Mouse (Mus musculus) hindbrain, embryonic 10.5 days (tissue): Measurements from ENCODE around the gene Olfr592. TPM values are rescaled to one million over a fixed set of nuclear protein-coding genes. Genes with fewer than 3 reads are reported as not detected.
"Not testable (repeated sequence)": the region's sequence is repeated elsewhere in the genome, so short reads cannot be mapped to it uniquely, and the experiment has no call there.

Experiments
- DNase-seq: peaks from one replicate; pipeline ENCODE4 v3.0.0-alpha.2; 2017; ENCODE audit warnings: low spot score
- H3K27ac ChIP-seq: fragments of 300-500 bp; sonication (generic); 2 replicates; pipeline ENCODE4 v1.5.1; 2016; ENCODE audit warnings: mild to moderate bottlenecking, moderate library complexity
- H3K27me3 ChIP-seq: fragments of 300-500 bp; sonication (generic); 2 replicates; pipeline ENCODE4 v1.6.1; 2016; ENCODE audit warnings: mild to moderate bottlenecking; ENCODE audit not compliant: poor library complexity, insufficient read depth, severe bottlenecking
- H3K36me3 ChIP-seq: fragments of 300-500 bp; sonication (generic); 2 replicates; pipeline ENCODE4 v1.6.1; 2016; ENCODE audit warnings: mild to moderate bottlenecking, moderate library complexity
- H3K4me1 ChIP-seq: fragments of 300-500 bp; sonication (generic); replicated peaks from 2 replicates; pipeline ENCODE4 v1.6.1; 2016; ENCODE audit warnings: mild to moderate bottlenecking
- H3K4me3 ChIP-seq: fragments of 300-500 bp; sonication (generic); 2 replicates; pipeline ENCODE4 v1.5.1; 2016; ENCODE audit warnings: mild to moderate bottlenecking, moderate library complexity
- H3K9me3 ChIP-seq: fragments of 300-500 bp; sonication (generic); 2 replicates; pipeline ENCODE4 v1.6.1; 2016; ENCODE audit warnings: mild to moderate bottlenecking, moderate library complexity
- WGBS: fragments of 180-500 bp; shearing (Covaris S2); methylation state at CpG from one replicate; pipeline ENCODE4 v1.1.7; 2016; 5-methylcytosine and 5-hydroxymethylcytosine counted together
- polyA plus RNA-seq: library from polyadenylated mRNA; unstranded; fragments of >200 nt; fragmentation: Nextera tagmentation; extraction: Ambion mirVana; gene quantifications from 2 replicates; pipeline ENCODE4 v1.2.1, GENCODE M21; 2016

Olfr592 gene
- polyA plus RNA-seq: not detected in 2 replicates

DNA sequence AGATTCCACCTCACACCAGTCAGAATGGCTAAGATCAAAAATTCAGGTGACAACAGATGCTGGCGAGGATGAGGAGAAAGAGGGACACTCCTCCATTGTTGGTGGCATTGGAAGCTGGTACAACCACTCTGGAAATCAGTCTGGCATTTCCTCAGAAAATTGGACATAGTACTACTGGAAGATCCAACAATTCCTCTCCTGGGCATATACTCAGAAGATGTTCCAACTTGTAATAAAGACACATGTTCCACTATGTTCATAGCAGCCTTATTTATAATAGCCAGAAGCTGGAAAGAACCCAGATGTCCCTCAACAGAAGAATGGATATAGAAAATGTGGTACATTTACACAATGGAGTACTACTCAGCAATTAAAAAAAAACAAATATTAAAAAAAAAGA lies at the start of gene Olfr592:
Olfr592 (plus strand) TSS at position 301 of the 400 bp plus-strand sequence.
- not testable (repeated sequence) for DNase-seq, H3K36me3 ChIP-seq, H3K4me1 ChIP-seq, H3K4me3 ChIP-seq, H3K27ac ChIP-seq, H3K27me3 ChIP-seq
- WGBS: 90% methylated on average over 1 of the region's 1 CpGs
- H3K9me3 ChIP-seq: peaks cover 15% of the 10 kb centered on the region; the same call in 1 of the 2 replicates

- WGBS: 87% methylated on average over 1 of the region's 1 CpGs
- Histone ChIP-seq H3K36me3 (no peaks in the 10 kb centered on the region), H3K4me1 (no peaks in the 10 kb centered on the region), H3K27ac (no peak within 1 kb of the TSS), H3K9me3 (no peaks in the 10 kb centered on the region), H3K4me3 (no peak within 1 kb of the TSS), H3K27me3 (no peaks in the 10 kb centered on the region)
- DNase-seq: no peak
These were observed 44.0 kb upstream of the Olfr592 start, which contains the start of gene Olfr588-ps1 for GRCm38 (mm10) chr7:103140579-103140978. Gene Olfr588-ps1 (plus strand): TSS chr7:103140879.

DNA sequence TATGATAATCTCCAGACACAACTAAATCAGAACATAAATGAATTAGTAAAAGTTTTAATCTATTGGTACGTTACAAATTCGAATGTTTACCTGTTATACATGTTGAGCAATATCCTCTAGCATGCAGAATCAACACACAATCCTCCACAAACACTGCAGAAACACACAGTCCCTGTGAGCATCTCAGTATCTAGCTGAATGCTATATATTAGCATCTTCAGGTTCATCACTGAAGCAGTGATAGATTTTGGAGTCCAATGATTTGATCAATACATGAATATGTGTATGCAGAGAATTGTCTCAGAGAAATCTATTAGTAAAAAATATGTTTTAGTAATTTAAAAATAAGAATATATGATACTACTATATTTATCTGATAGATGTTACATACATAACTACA lies 28.3 kb upstream of the Olfr592 start, which contains the start of gene Olfr589:
Olfr589 (minus strand) TSS at position 101 of the 400 bp plus-strand sequence.
- 72% methylated on average over 2 of the region's 2 CpGs for WGBS
- no peak for DNase-seq
- no peaks in the 10 kb centered on the region for H3K9me3 ChIP-seq
- no peak within 1 kb of the TSS for H3K27ac ChIP-seq
- H3K4me3 ChIP-seq: no peak within 1 kb of the TSS
- no peaks in the 10 kb centered on the region for H3K4me1 ChIP-seq
- H3K27me3 ChIP-seq: no peaks in the 10 kb centered on the region
- H3K36me3 ChIP-seq: no peaks in the 10 kb centered on the region

DNA sequence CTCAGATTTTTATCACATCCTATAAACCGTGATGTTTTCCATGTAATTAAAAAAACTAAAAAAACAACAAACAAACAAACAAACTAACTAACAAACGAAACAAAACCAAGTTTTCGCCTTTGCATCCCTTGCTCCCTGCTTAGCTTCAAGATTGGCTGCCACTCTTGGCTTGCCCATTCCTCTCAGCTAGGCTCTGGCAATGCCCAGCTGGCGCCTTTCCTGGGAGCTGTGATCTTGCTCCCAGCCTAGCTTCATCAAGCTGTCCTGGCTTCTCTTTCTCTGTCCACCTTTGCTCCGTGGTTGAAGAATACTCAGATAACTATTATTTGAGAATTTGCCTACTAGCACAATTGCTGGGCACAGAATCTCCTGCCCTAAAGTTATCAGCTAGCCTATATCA lies 14.9 kb upstream of the Olfr592 start:
- 80% methylated on average over 5 of the region's 5 CpGs for WGBS
- no peaks in the 10 kb centered on the region for H3K4me1 ChIP-seq
- no peak overlapping the region for H3K4me3 ChIP-seq
- no peaks in the 10 kb centered on the region for H3K36me3 ChIP-seq
- H3K27ac ChIP-seq: no peak overlapping the region
- H3K9me3 ChIP-seq: no peaks in the 10 kb centered on the region
- no peaks in the 10 kb centered on the region for H3K27me3 ChIP-seq
- no peak for DNase-seq

- no peak within 1 kb of the TSS for H3K27ac ChIP-seq
- 81% methylated on average over 1 of the region's 1 CpGs for WGBS
These were observed 6.4 kb upstream of the Olfr592 start, which contains the start of gene Olfr591 for GRCm38 (mm10) chr7:103178240-103178639. Gene Olfr591 (minus strand): TSS chr7:103178340.

DNA sequence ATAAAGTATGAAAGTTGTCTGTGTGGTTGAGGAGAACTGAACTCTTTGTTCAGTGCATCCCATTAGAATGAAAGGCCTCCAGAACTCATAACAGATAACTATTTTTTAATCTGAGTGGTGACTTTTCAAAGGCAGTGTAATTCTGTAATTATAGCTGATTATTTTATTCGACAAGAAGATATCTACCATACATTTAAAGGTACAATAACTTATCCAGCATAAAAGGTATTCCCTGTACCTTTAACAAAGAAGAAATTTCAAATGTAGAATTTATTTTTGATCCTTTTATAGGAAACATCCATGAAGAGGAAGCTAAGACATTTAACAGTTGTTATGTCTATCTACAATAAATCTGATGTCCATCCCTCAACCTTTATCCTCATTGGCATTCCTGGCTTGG lies 27.0 kb downstream of the Olfr592 start, which contains the start of gene Olfr593:
Olfr593 (plus strand) TSS at position 301 of the 400 bp plus-strand sequence.
- H3K27ac ChIP-seq: no peak within 1 kb of the TSS
- H3K4me1 ChIP-seq: no peaks in the 10 kb centered on the region
- no peak for DNase-seq
- no peaks in the 10 kb centered on the region for H3K9me3 ChIP-seq
- H3K36me3 ChIP-seq: no peaks in the 10 kb centered on the region
- 75% methylated on average over 1 of the region's 1 CpGs for WGBS
- no peak within 1 kb of the TSS for H3K4me3 ChIP-seq
- H3K27me3 ChIP-seq: no peaks in the 10 kb centered on the region

More at GRCm38 (mm10) chr7:103178240-103178639, 6.4 kb upstream of the Olfr592 start, which contains the start of gene Olfr591:
- H3K4me3 ChIP-seq: no peak within 1 kb of the TSS
- no peak for DNase-seq
- no peaks in the 10 kb centered on the region for H3K27me3 ChIP-seq
- H3K4me1 ChIP-seq: no peaks in the 10 kb centered on the region
- H3K9me3 ChIP-seq: peaks cover 12% of the 10 kb centered on the region; the same call in 1 of the 2 replicates
- H3K36me3 ChIP-seq: no peaks in the 10 kb centered on the region

- H3K36me3 ChIP-seq, H3K27ac ChIP-seq, H3K4me3 ChIP-seq, H3K27me3 ChIP-seq, H3K4me1 ChIP-seq, H3K9me3 ChIP-seq, DNase-seq: not testable (repeated sequence)
- WGBS: 92% methylated on average over 5 of the region's 5 CpGs
These were observed 27.4 kb downstream of the Olfr592 start for GRCm38 (mm10) chr7:103212050-103212449.

- H3K36me3 ChIP-seq: no peaks in the 10 kb centered on the region
- no peak for DNase-seq
- H3K9me3 ChIP-seq: no peaks in the 10 kb centered on the region
- no peak within 1 kb of the TSS for H3K27ac ChIP-seq
- H3K4me3 ChIP-seq: no peak within 1 kb of the TSS
- H3K4me1 ChIP-seq: no peaks in the 10 kb centered on the region
- H3K27me3 ChIP-seq: no peaks in the 10 kb centered on the region
These were observed 32.1 kb downstream of the Olfr592 start, which contains the start of gene Olfr594 for GRCm38 (mm10) chr7:103216696-103217095. Gene Olfr594 (plus strand): TSS chr7:103216996.

Other genes starting within 250 kb of the Olfr592 start
- not detected in 2 replicates for gene Olfr573-ps1, start 242.2 kb upstream of the Olfr592 start, polyA plus RNA-seq
- gene Olfr574, start 236.3 kb upstream of the Olfr592 start, polyA plus RNA-seq: not detected in 2 replicates
- gene Olfr575, start 226.0 kb upstream of the Olfr592 start, polyA plus RNA-seq: not detected in 2 replicates
- gene Olfr576, start 222.1 kb upstream of the Olfr592 start, polyA plus RNA-seq: not detected in 2 replicates
- gene Olfr577, start 208.9 kb upstream of the Olfr592 start, polyA plus RNA-seq: not detected in 2 replicates
- not detected in 2 replicates for gene Olfr578, start 195.5 kb upstream of the Olfr592 start, polyA plus RNA-seq
- not detected in 2 replicates for gene Olfr582, start 146.8 kb upstream of the Olfr592 start, polyA plus RNA-seq
- gene Olfr583, start 133.5 kb upstream of the Olfr592 start, polyA plus RNA-seq: not detected in 2 replicates
- gene Olfr584, start 102.9 kb upstream of the Olfr592 start, polyA plus RNA-seq: not detected in 2 replicates
- gene Olfr585, start 87.1 kb upstream of the Olfr592 start, polyA plus RNA-seq: not detected in 2 replicates
- not detected in 2 replicates for gene Olfr586, start 59.2 kb upstream of the Olfr592 start, polyA plus RNA-seq
- not detected in 2 replicates for gene Olfr588-ps1, start 43.9 kb upstream of the Olfr592 start, polyA plus RNA-seq
- gene Olfr589, start 28.4 kb upstream of the Olfr592 start, polyA plus RNA-seq: not detected in 2 replicates
- not detected in 2 replicates for gene Olfr591, start 6.5 kb upstream of the Olfr592 start, polyA plus RNA-seq
- gene Olfr593, start 27.1 kb downstream of the Olfr592 start, polyA plus RNA-seq: not detected in 2 replicates
- gene Olfr594, start 32.2 kb downstream of the Olfr592 start, polyA plus RNA-seq: not detected in 2 replicates
- gene Usp17ld, start 67.7 kb downstream of the Olfr592 start, polyA plus RNA-seq: not detected in 2 replicates
- gene Olfr596, start 120.8 kb downstream of the Olfr592 start, polyA plus RNA-seq: not detected in 2 replicates
- gene Olfr597, start 131.5 kb downstream of the Olfr592 start, polyA plus RNA-seq: not detected in 2 replicates
- not detected in 2 replicates for gene Olfr598, start 138.8 kb downstream of the Olfr592 start, polyA plus RNA-seq
- not detected in 2 replicates for gene Olfr599, start 151.1 kb downstream of the Olfr592 start, polyA plus RNA-seq
- not detected in 2 replicates for gene Olfr600, start 164.9 kb downstream of the Olfr592 start, polyA plus RNA-seq
- not detected in 2 replicates for gene Olfr601, start 177.9 kb downstream of the Olfr592 start, polyA plus RNA-seq
- not detected in 2 replicates for gene Olfr603, start 201.4 kb downstream of the Olfr592 start, polyA plus RNA-seq
- gene Usp17lc, start 230.3 kb downstream of the Olfr592 start, polyA plus RNA-seq: not detected in 2 replicates